Mouse (Mus musculus): ENCODE data around the gene Sap30. TPM values are rescaled to one million over a fixed set of nuclear protein-coding genes. Genes with fewer than 3 reads are reported as not detected.
A peak's percentile ranks its signal among the peaks of the same experiment; 100 is the strongest.
"Not testable (repeated sequence)": the region's sequence is repeated elsewhere in the genome, so short reads cannot be mapped to it uniquely, and the experiment has no call there.

The Sap30 gene
- polyA plus RNA-seq, 1 experiment from 2014 or later = 29.9 TPM

DNA sequence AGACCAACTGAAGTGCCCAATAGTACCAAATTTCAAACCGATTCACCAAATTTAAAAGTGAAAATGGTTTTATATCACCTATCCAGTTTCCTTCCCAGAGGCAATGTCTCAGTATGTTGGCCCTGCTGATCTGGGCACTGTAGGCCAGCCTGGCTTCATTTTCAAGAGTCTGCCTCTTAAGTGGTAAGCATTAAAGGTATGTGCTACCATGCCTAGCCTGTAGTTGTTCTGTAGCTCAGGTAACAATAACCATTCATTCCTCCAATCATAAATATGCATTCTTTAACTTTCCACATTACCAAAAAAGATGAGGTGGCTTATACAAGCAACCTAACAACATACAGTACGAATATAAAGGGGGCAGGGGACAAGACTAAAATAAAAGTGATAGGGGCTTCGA lies 30.1 kb upstream of the Sap30 start:
- ATAC-seq (ENCODE audit: low FRiP score) (no peak), DNase-seq (ENCODE audit: low spot score) (no peak)
- Histone ChIP-seq H3K4me3 (replicated peaks; ENCODE audit: low read length) (no peak overlapping the region), H3K9ac (no peak overlapping the region), H3K4me2 (replicated peaks) (no peak overlapping the region), H3K27ac (no peak overlapping the region), H3K36me3 (replicated peaks; ENCODE audit: control insufficient read depth, insufficient read depth) (peaks cover 3% of the 10 kb centered on the region; the same call in 1 of the 2 replicates), H3K27me3 (ENCODE audit: control insufficient read depth, insufficient read depth, low read length) (no peaks in the 10 kb centered on the region), H3K9me3 (ENCODE audit: control insufficient read depth, low read length) (no peaks in the 10 kb centered on the region), H3K4me1 (replicated peaks; ENCODE audit: control insufficient read depth, insufficient read depth, low read length) (no peaks in the 10 kb centered on the region)
- WGBS = 90% methylated on average over 3 of the region's 3 CpGs

DNA sequence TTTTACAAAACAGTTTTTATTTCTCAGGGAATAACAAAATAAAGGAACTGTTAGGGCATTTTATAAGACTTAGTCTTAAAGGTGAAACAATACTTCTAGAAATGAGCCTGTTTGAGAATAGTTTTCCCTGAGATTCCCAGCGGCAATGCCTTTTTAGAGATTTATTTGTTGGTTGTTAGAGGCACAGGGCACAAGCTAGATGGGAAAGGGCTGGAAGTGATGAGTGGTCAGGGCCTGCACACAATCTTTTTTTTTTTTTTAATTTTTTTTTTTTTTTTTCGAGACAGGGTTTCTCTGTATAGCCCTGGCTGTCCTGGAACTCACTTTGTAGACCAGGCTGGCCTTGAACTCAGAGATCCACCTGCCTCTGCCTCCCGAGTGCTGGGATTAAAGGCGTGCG lies 29.0 kb upstream of the Sap30 start:
- H3K4me3 ChIP-seq (replicated peaks; ENCODE audit: low read length); H3K9me3 ChIP-seq (ENCODE audit: control insufficient read depth, low read length); H3K4me1 ChIP-seq (replicated peaks; ENCODE audit: control insufficient read depth, insufficient read depth, low read length); ATAC-seq (ENCODE audit: low FRiP score); H3K36me3 ChIP-seq (replicated peaks; ENCODE audit: control insufficient read depth, insufficient read depth); H3K9ac ChIP-seq; DNase-seq (ENCODE audit: low spot score); H3K4me2 ChIP-seq (replicated peaks); H3K27ac ChIP-seq; H3K27me3 ChIP-seq (ENCODE audit: control insufficient read depth, insufficient read depth, low read length): not testable (repeated sequence)
- WGBS = 96% methylated on average over 5 of the region's 5 CpGs

DNA sequence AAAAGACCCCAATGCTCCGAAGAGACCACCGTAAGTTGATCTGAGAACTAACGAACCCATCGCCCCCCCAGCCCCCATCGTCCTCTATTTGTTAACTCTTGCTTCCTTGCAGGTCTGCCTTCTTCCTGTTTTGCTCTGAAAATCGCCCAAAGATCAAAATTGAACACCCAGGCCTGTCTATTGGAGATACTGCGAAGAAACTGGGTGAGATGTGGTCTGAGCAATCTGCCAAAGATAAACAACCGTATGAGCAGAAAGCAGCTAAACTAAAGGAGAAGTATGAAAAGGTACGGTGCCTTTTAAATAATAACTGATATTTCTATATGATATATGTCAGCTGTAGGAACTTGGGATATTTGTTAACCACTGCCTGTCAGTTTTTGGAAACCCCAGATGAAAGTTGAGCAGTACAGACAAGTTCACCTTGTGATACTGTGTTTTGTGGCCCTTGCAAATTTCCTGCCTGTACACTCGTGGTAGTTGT lies 25.6 kb upstream of the Sap30 start:
- not testable (repeated sequence) for H3K27me3 ChIP-seq (ENCODE audit: control insufficient read depth, insufficient read depth, low read length); H3K4me1 ChIP-seq (replicated peaks; ENCODE audit: control insufficient read depth, insufficient read depth, low read length); H3K27ac ChIP-seq; DNase-seq (ENCODE audit: low spot score); ATAC-seq (ENCODE audit: low FRiP score); H3K9me3 ChIP-seq (ENCODE audit: control insufficient read depth, low read length); H3K36me3 ChIP-seq (replicated peaks; ENCODE audit: control insufficient read depth, insufficient read depth)
- 30% methylated on average over 10 of the region's 10 CpGs for WGBS
- Histone ChIP-seq H3K9ac (peak overlapping the region; percentile 91; the same call in 1 of the 2 replicates), H3K4me2 (replicated peaks) (peak overlapping the region; percentile 69), H3K4me3 (replicated peaks; ENCODE audit: low read length) (peak overlapping the region; percentile 90)

DNA sequence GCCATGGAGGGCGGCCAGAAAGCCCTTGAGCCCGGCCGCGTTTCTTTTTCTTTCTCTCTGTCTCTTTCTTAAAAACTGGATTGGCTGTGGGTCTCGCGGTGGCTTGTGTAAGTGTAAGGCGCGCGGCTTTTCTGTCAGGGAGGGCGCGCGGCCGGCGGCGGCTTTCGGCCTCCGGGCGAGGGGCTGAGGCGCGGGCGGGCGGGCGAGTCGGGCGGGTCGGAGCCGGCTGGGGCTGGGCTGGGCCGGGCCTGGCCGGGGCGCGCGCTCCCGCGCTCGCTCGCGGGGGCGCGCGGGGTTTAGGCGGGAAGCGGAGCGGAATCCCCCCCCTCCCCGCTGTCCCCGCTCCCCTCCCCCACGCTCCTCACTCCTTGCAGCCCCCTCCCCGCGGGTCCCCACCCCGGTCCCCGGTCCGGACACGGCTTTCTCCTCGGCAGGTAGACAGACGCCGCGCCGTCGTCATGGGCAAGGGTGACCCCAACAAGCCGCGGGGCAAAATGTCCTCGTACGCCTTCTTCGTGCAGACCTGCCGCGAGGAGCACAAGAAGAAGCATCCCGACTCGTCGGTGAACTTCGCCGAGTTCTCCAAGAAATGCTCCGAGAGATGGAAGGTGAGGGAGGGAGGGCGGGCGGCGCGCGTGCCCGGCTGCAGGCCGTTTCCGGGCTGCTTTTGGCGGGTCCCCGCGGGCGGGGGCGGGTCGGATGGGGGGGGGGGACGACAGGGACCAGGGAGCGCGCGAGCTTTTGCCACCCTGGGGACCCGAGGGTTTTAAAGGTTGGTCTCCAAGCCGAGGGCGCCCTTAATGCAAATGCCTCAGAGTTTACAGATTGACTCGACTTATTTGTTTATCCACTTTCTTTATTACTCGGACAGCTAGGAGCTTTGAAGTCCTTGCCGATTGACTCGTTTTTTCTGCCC lies 24.7 kb upstream of the Sap30 start:
- WGBS = under 1% methylated on average over 75 of the region's 96 CpGs
- Histone ChIP-seq H3K9ac (peak overlapping the region; percentile 91), H3K9me3 (ENCODE audit: control insufficient read depth, low read length) (no peaks in the 10 kb centered on the region), H3K4me3 (replicated peaks; ENCODE audit: low read length) (peak overlapping the region; percentile 90), H3K4me1 (replicated peaks; ENCODE audit: control insufficient read depth, insufficient read depth, low read length) (0 out of 2 replicates have a peak, but pooled peaks cover 5% of the 10 kb centered on the region), H3K27ac (peak overlapping the region; percentile 97), H3K27me3 (ENCODE audit: control insufficient read depth, insufficient read depth, low read length) (no peaks in the 10 kb centered on the region), H3K36me3 (replicated peaks; ENCODE audit: control insufficient read depth, insufficient read depth) (peaks cover 3% of the 10 kb centered on the region; the same call in 1 of the 2 replicates), H3K4me2 (replicated peaks) (peak overlapping the region; percentile 69)
- DNase-seq (ENCODE audit: low spot score) (peak; percentile 40), ATAC-seq (ENCODE audit: low FRiP score) (peak; percentile 53)

DNA sequence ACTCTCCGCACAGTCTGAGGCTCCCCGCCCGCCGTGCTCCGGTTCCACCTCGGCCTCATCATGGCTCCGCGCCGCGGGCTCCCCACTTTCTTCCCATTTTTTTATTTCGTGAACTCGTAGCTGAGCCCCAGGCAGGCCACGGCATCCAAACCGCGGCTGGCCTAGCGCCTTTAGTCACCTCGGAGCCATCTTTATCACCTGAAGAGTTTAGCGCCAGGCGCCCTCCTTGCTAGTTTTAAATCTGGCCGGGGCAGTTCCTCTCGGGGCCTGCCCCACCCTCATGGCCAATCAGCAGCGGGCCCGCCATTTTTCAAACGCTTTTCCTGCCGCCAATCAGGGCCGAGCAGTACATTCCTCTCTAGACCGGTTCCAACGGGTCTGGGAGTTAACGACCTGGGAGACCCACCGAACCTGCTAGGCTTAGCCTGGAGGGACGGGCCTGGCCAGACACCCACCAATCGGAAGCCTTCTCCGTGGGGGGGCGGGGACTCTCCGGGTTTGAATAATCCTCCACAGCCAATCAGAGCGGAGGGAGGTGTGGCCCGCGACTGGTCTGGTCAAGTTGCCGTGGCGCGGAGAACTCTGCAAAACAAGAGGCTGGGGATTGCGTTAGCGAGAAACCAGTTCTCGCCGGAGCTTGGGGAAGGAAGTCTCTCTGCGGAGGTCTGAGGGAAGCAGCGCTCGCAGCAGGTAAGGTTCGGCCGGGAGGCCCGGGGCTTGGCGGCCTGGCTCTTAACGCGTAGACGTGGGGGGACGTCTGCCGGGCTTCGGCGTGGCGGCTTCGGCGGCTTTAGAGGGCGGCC lies 23.9 kb upstream of the Sap30 start, which contains the start of gene Hmgb2:
TSS of gene Hmgb2 (plus strand) at position 592 of the 803 bp plus-strand sequence.
- Histone ChIP-seq H3K4me3 (replicated peaks; ENCODE audit: low read length) (peak within 1 kb of the TSS; percentile 90), H3K27ac (peak within 1 kb of the TSS; percentile 97), H3K4me2 (replicated peaks) (peak within 1 kb of the TSS; percentile 96), H3K9ac (peak within 1 kb of the TSS; percentile 91), H3K36me3 (replicated peaks; ENCODE audit: control insufficient read depth, insufficient read depth) (peaks cover 3% of the 10 kb centered on the region; the same call in 1 of the 2 replicates), H3K27me3 (ENCODE audit: control insufficient read depth, insufficient read depth, low read length) (no peaks in the 10 kb centered on the region), H3K9me3 (ENCODE audit: control insufficient read depth, low read length) (no peaks in the 10 kb centered on the region), H3K4me1 (replicated peaks; ENCODE audit: control insufficient read depth, insufficient read depth, low read length) (0 out of 2 replicates have a peak, but pooled peaks cover 5% of the 10 kb centered on the region)
- ATAC-seq (ENCODE audit: low FRiP score) (peak; percentile 100), DNase-seq (ENCODE audit: low spot score) (peak; percentile 99)
- under 1% methylated on average over 63 of the region's 63 CpGs for WGBS

DNA sequence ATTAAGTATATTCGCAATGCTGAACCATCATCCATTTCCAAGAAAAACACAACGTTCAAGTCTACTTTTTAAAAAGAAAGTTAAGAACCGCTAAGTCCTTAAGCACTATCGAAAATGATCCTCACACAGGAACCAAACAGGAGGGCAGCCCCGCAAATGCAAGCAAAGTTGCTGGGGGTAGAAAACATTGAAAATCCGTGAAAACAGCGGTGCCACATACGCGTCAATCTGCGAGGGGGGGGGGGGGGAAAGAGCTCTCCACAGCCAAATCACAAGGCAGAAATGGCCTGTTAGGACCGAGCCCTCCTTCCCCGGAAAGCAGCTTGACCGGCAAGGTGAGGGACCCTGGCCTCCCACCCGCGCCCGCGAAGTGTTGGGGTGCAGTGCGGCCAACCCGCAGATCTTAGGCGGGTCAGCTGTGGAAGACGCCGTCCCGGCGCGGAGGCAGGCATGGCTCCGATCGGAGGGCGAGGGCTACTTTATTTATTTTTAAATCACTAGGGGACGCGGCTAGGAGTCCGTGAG lies 23.2 kb upstream of the Sap30 start:
- peak overlapping the region; percentile 90 for H3K4me3 ChIP-seq (replicated peaks; ENCODE audit: low read length)
- no peaks in the 10 kb centered on the region for H3K9me3 ChIP-seq (ENCODE audit: control insufficient read depth, low read length)
- H3K4me1 ChIP-seq (replicated peaks; ENCODE audit: control insufficient read depth, insufficient read depth, low read length) = 0 out of 2 replicates have a peak, but pooled peaks cover 5% of the 10 kb centered on the region
- 2% methylated on average over 31 of the region's 31 CpGs for WGBS
- no peaks in the 10 kb centered on the region for H3K27me3 ChIP-seq (ENCODE audit: control insufficient read depth, insufficient read depth, low read length)
- peak overlapping the region; percentile 63 for H3K9ac ChIP-seq
- H3K27ac ChIP-seq = no peak overlapping the region
- DNase-seq (ENCODE audit: low spot score) (no peak), ATAC-seq (ENCODE audit: low FRiP score) (no peak; the same call in 1 of the 2 replicates)
- H3K36me3 ChIP-seq (replicated peaks; ENCODE audit: control insufficient read depth, insufficient read depth) = peaks cover 3% of the 10 kb centered on the region; the same call in 1 of the 2 replicates
- peak overlapping the region; percentile 96 for H3K4me2 ChIP-seq (replicated peaks)

DNA sequence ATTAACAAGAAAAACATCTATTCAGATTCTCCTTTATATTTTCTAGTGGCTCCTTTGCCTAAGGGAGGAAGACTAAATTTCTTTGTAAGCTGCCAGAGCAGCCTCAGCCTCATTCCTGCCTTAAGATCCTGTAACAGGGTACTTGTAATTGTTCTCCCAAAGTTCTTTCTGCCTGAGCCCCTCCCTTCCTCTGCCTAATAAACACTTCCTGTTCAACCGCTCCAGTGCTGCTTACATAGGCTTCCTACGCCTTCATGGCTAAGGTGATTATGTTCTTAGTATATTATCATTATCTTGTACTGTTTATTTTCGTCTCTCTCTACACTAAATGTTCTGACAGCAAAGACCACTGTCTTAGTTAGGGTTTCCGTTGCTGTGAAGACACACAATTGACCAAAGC lies 21.0 kb upstream of the Sap30 start:
- no peaks in the 10 kb centered on the region for H3K27me3 ChIP-seq (ENCODE audit: control insufficient read depth, insufficient read depth, low read length)
- no peak overlapping the region for H3K4me3 ChIP-seq (replicated peaks; ENCODE audit: low read length)
- 0 out of 2 replicates have a peak, but pooled peaks cover 5% of the 10 kb centered on the region for H3K4me1 ChIP-seq (replicated peaks; ENCODE audit: control insufficient read depth, insufficient read depth, low read length)
- ATAC-seq (ENCODE audit: low FRiP score) = no peak
- no peaks in the 10 kb centered on the region for H3K36me3 ChIP-seq (replicated peaks; ENCODE audit: control insufficient read depth, insufficient read depth)
- DNase-seq (ENCODE audit: low spot score) = no peak
- H3K9me3 ChIP-seq (ENCODE audit: control insufficient read depth, low read length) = no peaks in the 10 kb centered on the region
- H3K9ac ChIP-seq = no peak overlapping the region
- H3K4me2 ChIP-seq (replicated peaks) = no peak overlapping the region
- 92% methylated on average over 4 of the region's 4 CpGs for WGBS
- H3K27ac ChIP-seq = no peak overlapping the region

DNA sequence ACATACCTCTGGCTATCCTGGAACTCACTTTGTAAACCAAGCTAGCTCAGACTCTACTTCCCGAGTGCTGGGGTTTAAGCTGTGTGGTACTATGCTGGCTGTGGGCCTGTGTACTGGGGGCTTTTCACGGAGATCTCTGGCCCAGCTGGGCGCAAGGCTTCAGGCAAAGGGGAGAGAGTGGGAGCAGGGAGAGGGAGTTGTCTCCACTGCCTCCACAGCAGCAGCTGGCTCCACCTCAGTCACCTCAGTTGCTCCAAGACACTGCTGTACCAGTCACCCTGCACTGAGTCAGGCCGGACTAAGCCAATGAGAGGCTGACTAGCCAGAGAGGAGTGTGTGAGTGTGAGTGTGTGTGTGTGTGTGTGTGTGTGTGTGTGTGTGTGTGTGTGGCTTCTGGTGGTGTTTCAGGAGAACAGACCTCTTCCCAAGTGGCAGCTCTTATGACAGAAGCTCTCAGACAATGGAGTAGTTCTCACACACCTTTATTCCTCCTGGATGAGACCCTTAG lies 19.9 kb upstream of the Sap30 start:
- Histone ChIP-seq H3K36me3 (replicated peaks; ENCODE audit: control insufficient read depth, insufficient read depth) (no peaks in the 10 kb centered on the region), H3K4me2 (replicated peaks) (no peak overlapping the region), H3K4me3 (replicated peaks; ENCODE audit: low read length) (no peak overlapping the region), H3K9me3 (ENCODE audit: control insufficient read depth, low read length) (no peaks in the 10 kb centered on the region), H3K4me1 (replicated peaks; ENCODE audit: control insufficient read depth, insufficient read depth, low read length) (0 out of 2 replicates have a peak, but pooled peaks cover 5% of the 10 kb centered on the region), H3K27me3 (ENCODE audit: control insufficient read depth, insufficient read depth, low read length) (no peaks in the 10 kb centered on the region), H3K27ac (no peak overlapping the region), H3K9ac (no peak overlapping the region)
- 91% methylated on average over 4 of the region's 4 CpGs for WGBS
- DNase-seq (ENCODE audit: low spot score) = no peak
- ATAC-seq (ENCODE audit: low FRiP score) = no peak

All from hindbrain, embryonic 14.5 days (tissue).